Mouse (Mus musculus) natural killer cell, adult 2 months (primary cell): ENCODE results near the gene Rcc1.

Source experiments
- DNase-seq, 2 experiments: peaks; one replicate each; pipeline ENCODE4 v3.0.0; 2022; ENCODE audit warnings: low spot score in 2 of 2

Rcc1 gene

DNA sequence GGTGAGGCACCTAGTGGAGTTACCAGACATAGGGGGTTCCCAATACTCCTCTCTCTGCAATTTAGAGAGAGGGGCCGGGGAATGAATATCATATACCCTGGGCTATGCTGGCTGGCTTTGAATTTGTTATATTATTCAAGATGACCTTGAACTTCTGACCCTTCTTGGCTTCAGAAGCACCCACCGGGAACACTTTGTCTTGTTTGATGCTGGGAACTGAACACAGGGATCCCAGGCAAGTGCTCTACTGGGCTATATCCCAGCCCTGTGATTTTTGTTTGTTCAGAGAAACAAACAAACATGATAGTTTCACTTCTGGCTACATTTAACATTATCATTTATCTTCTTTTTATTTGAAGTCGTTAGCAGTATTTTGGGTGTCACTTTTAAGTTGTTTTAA, 2.0 kb upstream of the Rcc1 start:
- no peak for DNase-seq

DNA sequence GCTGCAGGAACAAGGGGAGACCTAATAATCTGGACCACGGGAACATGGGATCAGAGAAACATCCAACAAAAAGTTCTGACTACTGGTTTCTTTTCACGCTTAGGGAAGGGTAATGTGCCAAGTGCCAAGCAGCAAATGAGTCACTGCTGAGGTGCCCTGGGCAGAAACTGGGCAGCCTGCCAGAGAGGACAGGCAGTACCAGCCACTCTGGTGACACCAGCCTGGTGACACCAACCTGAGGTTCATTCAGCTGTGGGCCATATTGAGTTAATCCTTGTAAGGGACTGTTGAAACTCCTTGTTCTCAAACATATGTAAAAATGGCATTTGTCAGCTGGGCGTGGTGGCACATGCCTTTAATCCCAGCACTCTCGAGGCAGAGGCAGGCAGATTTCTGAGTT, 1.2 kb upstream of the Rcc1 start:
- DNase-seq, result peak; percentile 55 to 72

GRCm38 (mm10) chr4:132352739-132353138, 666 bp downstream of the Rcc1 start:
- DNase-seq, result no peak

GRCm38 (mm10) chr4:132351401-132351800, 2.0 kb downstream of the Rcc1 start:
- DNase-seq, result no peak

GRCm38 (mm10) chr4:132350854-132351253, 2.6 kb downstream of the Rcc1 start:
- DNase-seq, result no peak

DNA sequence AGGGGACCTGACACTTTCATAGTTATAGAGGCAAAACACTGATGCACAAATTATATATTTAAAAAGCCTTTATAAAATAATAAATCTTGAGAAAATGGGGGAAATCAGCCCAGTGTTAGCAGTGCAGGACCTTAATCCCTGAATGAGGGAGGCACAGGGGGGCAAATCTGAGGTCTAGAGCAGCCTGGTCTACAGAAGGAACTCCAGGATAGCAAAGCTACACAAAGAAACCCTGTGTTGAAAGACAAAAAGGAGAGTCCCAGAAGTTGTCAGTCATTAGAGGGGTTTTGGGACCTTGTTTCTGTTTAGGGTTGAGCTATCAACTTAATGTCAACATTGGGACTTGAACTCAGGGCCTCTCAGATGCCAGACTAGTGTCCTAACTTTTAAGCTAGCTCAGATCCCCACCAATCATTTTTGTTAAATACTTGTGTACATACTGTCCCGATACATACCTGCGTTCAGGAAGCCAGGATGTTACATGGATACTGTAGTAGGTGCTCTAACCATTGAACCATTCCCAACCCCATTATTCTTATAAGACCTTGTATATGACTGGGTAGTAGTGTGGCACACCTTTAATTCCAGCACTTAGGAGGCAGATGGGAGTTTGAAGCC, 3.2 kb downstream of the Rcc1 start:
- DNase-seq, result no peak

DNA sequence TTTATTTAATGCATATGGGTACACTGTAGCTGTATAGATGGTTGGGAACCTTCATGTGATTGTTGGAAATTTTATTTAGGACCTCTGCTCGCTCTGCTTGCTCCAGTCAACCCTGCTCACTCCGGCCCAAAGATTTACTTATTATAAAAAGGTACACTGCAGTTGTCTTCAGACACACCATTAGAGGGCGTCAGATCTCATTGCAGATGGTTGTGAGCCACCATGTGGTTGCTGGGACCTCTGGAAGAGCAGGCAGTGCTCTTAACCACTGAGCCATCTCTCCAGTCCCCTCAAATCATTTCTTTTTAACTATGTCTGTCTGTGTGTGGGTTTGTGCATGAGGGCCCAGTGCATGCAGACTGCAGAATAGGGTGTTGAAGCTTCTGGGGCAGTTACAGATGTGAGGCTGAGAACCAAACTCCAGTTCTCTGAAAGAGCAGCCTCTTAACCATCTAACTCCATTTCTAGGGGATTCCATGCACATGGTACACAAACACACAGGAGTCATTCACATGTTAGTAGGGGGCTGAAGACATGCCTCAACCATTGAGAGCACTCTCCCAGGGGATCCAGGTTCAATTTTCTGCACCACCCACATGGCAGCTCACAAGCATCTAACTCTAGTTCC, 3.8 kb downstream of the Rcc1 start:
- DNase-seq, result no peak

GRCm38 (mm10) chr4:132346661-132347060, 6.7 kb downstream of the Rcc1 start:
- DNase-seq, result no peak

DNA sequence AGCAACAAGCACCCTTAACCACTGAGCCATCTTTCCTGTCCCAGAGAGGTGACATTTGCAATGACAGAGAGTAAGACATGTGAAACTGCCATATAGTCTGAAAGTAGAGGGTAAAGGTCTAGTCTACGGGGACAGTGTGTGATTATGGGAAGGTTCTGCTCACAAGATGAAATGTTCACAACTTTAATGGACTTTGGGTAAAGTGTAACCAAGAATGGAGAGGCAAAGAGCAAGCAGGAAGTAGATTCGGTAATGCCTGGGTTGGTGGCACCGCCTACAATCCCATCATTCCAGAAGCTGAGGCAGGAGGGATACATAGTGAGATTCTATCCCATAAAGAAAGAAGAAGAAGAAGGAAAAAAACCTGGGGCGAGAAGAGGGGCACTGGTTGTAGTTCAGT, 7.1 kb downstream of the Rcc1 start:
- no peak for DNase-seq

- DNase-seq, result no peak
Observed at GRCm38 (mm10) chr4:132345843-132346212, 7.6 kb downstream of the Rcc1 start.

- peak; percentile 91 to 92 for DNase-seq
Observed at GRCm38 (mm10) chr4:132345135-132345842, 8.1 kb downstream of the Rcc1 start.

- no peak for DNase-seq
Observed at GRCm38 (mm10) chr4:132344403-132345134, 8.8 kb downstream of the Rcc1 start.

DNA sequence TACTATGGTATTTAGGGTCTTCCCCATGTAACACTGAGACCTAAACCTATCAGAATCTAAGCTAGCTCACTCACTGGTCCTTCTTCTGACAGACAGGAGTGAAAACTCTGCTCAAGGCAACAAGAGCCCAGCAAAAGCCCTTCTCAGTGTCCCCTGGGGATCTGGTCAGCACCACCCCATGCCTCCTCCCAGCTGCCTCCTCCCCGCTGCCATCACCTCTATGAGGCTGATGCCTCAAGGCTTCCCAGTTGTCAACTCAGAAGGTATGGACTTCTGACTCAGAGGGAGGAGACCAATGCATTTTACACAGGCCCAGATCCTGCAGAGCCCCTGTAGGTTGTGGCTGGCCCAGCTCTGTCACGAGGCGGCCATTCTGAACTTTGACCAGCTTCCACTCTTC, 12.0 kb downstream of the Rcc1 start:
- DNase-seq, result no peak

DNA sequence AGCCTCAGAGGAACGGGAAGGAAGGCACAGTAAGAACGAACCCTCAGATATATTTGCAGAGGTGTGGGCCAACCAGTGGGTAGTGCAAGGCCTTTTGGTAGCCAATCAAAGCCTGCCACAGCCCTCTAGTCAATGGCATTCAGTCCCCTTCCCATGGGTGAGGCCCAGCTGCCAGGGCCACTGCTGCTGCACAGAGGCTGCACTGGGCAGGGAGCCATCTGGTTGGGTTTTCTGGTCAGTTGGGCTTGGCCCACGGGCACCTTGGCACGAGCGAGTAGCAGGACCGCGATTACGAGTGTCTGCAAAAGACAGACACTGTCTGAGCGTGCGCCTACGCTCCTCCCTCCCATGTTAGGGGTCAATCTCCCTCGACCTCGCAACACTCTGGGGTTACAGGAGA, 14.5 kb downstream of the Rcc1 start:
- no peak for DNase-seq

- no peak for DNase-seq
Observed at GRCm38 (mm10) chr4:132332880-132333279, 20.5 kb downstream of the Rcc1 start.

- DNase-seq, result no peak
Observed at GRCm38 (mm10) chr4:132331960-132332359, 21.4 kb downstream of the Rcc1 start.

DNA sequence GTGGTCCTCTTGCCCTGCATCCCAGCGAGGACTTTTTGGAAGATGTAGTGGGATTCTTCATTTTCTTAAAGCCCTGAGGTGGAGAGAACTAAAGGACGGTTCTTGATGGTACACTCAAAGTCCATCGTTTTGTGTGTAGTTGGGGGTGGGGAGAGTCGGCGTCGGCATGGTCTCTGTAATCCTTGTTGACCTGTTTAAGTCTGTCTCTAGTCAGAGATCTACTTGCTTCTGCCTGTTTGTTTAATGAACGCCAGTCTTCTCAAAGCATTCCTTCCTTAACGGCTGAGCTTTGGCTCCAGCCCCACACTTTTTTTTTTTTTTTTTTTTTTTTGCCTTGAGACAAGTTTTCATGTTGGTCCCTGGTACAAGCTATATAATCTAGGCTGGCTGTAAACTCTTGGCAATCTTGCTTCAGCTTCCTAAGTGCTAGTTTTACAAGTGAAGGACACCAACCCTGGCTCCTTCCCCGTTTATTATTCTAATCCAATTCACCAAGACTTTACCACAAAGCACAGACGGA, 23.5 kb downstream of the Rcc1 start:
- DNase-seq, result no peak

DNA sequence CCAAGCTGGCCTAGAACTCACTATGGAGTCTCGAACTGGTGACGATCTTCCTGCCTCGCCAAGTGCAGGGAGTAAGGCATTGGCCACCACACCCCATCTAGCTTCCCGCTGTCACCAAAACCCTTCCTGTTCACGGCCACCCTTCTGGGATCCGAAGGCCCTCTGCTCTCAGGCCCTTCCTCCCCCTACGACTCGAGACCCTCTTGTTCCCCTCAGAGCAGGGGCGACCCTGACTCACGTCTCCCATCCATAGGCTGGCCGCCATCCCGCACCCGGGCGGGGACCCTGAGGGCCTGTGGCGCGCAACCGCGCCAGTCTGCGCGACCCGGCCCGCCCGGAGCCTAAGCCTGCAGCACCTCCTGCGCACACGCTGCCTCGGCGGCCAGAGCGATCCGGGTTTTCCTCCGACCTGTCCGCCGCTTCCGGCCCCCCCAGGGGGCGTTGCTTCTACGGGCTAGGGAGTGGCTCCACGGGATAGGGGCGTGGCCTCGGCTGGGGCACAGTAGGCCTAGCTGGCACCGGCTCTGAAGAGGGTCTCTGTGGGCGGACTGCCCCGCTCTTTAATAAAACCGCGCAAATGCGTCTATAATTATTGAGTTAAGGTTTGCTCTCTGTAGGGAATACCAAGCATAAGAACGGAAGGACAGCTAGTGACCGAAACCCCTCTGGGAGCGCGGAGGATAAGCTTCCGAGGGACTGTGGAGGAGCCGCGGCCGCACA, 24.1 kb downstream of the Rcc1 start, which contains the start of gene Trnau1ap:
Gene Trnau1ap, minus strand, starts transcription at position 424 of the 720 bp plus-strand sequence.
- peak; percentile 83 to 85 for DNase-seq

GRCm38 (mm10) chr4:132328391-132328982, 24.9 kb downstream of the Rcc1 start:
- DNase-seq, result no peak

GRCm38 (mm10) chr4:132326481-132326880, 26.9 kb downstream of the Rcc1 start:
- no peak for DNase-seq

- DNase-seq, result no peak
Observed at GRCm38 (mm10) chr4:132315711-132316110, 37.7 kb downstream of the Rcc1 start.
